Mouse (Mus musculus): ENCODE results near the gene Dhx34. TPM values are rescaled to one million over a fixed set of nuclear protein-coding genes. Genes with fewer than 3 reads are reported as not detected.
"Not testable (repeated sequence)": the region's sequence is repeated elsewhere in the genome, so short reads cannot be mapped to it uniquely, and the experiment has no call there.

Gene Dhx34
- polyA plus RNA-seq (2014; fragmentation: Nextera tagmentation; extraction: Ambion mirVana) = 7.8 and 9.9 TPM in 2 replicates

GRCm38 (mm10) chr7:16221582-16222272, at the start of gene Dhx34:
TSS of gene Dhx34 (minus strand) at chr7:16222037.
- Histone ChIP-seq H3K4me2 (replicated peaks) (peak within 1 kb of the TSS; percentile 78), H3K27ac (peak within 1 kb of the TSS; percentile 74), H3K36me3 (replicated peaks; ENCODE audit: control insufficient read depth, insufficient read depth) (peaks cover 21% of the 10 kb centered on the region), H3K9me3 (ENCODE audit: control insufficient read depth, low read length) (no peaks in the 10 kb centered on the region), H3K27me3 (ENCODE audit: control insufficient read depth, insufficient read depth, low read length) (no peaks in the 10 kb centered on the region), H3K9ac (peak within 1 kb of the TSS; percentile 68), H3K4me3 (replicated peaks; ENCODE audit: low read length) (peak within 1 kb of the TSS; percentile 55), H3K4me1 (replicated peaks; ENCODE audit: control insufficient read depth, insufficient read depth, low read length) (peaks cover 10% of the 10 kb centered on the region)
- ATAC-seq (ENCODE audit: low FRiP score) (peak; percentile 96), DNase-seq (ENCODE audit: low spot score) (peak; percentile 99)
- WGBS = 2% methylated on average over 34 of the region's 34 CpGs

DNA sequence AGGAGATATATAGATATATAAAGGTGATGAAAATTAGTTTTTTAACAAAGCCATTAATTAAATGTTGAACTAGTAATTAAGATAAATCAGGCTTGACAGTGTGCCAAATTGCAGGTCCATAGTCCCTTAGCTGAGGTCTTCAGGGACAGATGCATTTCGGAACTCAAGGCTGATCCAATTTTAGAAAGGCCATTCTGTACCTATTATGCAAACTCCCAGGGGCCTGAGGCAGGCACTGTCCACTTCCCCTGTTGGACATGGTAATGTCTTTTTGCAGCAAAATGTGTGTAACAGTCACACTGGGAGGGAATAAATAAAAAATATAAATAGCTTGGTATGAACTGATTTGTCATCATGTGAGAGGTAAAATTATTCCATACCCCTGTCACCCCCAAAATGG, 49.3 kb upstream of the Dhx34 start:
- H3K4me1 ChIP-seq (replicated peaks; ENCODE audit: control insufficient read depth, insufficient read depth, low read length) = peaks cover 25% of the 10 kb centered on the region
- WGBS = 27% methylated on average over 1 of the region's 1 CpGs
- peak overlapping the region; percentile 87 for H3K4me2 ChIP-seq (replicated peaks)
- no peak overlapping the region for H3K27ac ChIP-seq
- DNase-seq (ENCODE audit: low spot score) = no peak
- no peaks in the 10 kb centered on the region for H3K27me3 ChIP-seq (ENCODE audit: control insufficient read depth, insufficient read depth, low read length)
- no peaks in the 10 kb centered on the region for H3K9me3 ChIP-seq (ENCODE audit: control insufficient read depth, low read length)
- H3K4me3 ChIP-seq (replicated peaks; ENCODE audit: low read length) = peak overlapping the region; percentile 89; the same call in 1 of the 2 replicates
- peak overlapping the region; percentile 92; the same call in 1 of the 2 replicates for H3K9ac ChIP-seq
- H3K36me3 ChIP-seq (replicated peaks; ENCODE audit: control insufficient read depth, insufficient read depth) = peaks cover 12% of the 10 kb centered on the region
- no peak for ATAC-seq (ENCODE audit: low FRiP score)

DNA sequence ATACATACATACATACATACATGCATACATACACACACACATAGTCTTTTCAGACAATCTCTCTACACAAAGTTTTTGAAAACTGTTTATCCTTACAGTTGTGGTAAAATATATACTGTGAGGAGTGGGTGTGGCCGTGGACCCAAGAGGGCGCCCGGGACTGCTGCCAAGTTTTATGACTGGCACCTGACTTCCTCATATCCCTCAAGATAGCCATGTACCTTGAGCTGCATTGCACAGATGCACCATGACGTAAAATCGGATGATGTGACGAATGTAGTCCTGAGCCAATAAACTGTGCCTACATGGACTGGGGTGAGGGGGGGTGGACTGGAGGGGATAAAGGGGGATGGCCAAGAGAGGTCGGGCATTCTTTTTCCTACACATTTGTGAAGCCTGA, 44.8 kb upstream of the Dhx34 start:
- H3K9me3 ChIP-seq (ENCODE audit: control insufficient read depth, low read length); H3K4me3 ChIP-seq (replicated peaks; ENCODE audit: low read length); ATAC-seq (ENCODE audit: low FRiP score); H3K27me3 ChIP-seq (ENCODE audit: control insufficient read depth, insufficient read depth, low read length); H3K36me3 ChIP-seq (replicated peaks; ENCODE audit: control insufficient read depth, insufficient read depth); H3K4me2 ChIP-seq (replicated peaks); H3K9ac ChIP-seq; DNase-seq (ENCODE audit: low spot score); H3K27ac ChIP-seq: not testable (repeated sequence)
- peaks cover 12% of the 10 kb centered on the region for H3K4me1 ChIP-seq (replicated peaks; ENCODE audit: control insufficient read depth, insufficient read depth, low read length)
- 91% methylated on average over 7 of the region's 7 CpGs for WGBS

DNA sequence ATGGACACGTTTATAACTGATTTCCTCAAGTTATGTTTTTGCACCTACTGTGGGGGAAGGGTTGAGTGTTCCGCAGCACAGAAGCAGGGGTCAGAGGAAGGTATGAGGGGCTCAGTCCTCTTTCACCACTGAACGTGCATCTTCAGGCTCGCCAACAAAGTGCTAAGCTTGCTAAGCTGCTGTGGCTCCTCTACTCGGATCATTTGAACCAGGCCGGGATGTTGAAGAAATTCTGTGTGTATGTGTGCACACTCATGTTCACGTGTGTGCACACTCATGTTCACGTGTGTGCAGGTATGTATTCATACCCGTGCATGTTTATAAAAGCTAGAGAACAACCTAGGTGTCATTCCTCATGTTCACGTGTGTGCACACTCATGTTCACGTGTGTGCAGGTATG, 44.0 kb upstream of the Dhx34 start:
- WGBS = 89% methylated on average over 11 of the region's 11 CpGs

GRCm38 (mm10) chr7:16263843-16264242, 42.0 kb upstream of the Dhx34 start:
- no peak overlapping the region for H3K27ac ChIP-seq
- DNase-seq (ENCODE audit: low spot score) (no peak), ATAC-seq (ENCODE audit: low FRiP score) (no peak)
- no peak overlapping the region for H3K9ac ChIP-seq
- no peaks in the 10 kb centered on the region for H3K27me3 ChIP-seq (ENCODE audit: control insufficient read depth, insufficient read depth, low read length)
- no peaks in the 10 kb centered on the region for H3K36me3 ChIP-seq (replicated peaks; ENCODE audit: control insufficient read depth, insufficient read depth)
- H3K4me2 ChIP-seq (replicated peaks) = no peak overlapping the region
- WGBS = 79% methylated on average over 5 of the region's 5 CpGs
- H3K9me3 ChIP-seq (ENCODE audit: control insufficient read depth, low read length) = peaks cover 8% of the 10 kb centered on the region; the same call in 1 of the 2 replicates
- no peaks in the 10 kb centered on the region for H3K4me1 ChIP-seq (replicated peaks; ENCODE audit: control insufficient read depth, insufficient read depth, low read length)
- H3K4me3 ChIP-seq (replicated peaks; ENCODE audit: low read length) = no peak overlapping the region

More for the DNA sequence above, 44.0 kb upstream of the Dhx34 start:
- Histone ChIP-seq H3K27ac (no peak overlapping the region), H3K9ac (no peak overlapping the region), H3K4me3 (replicated peaks; ENCODE audit: low read length) (no peak overlapping the region), H3K27me3 (ENCODE audit: control insufficient read depth, insufficient read depth, low read length) (no peaks in the 10 kb centered on the region), H3K9me3 (ENCODE audit: control insufficient read depth, low read length) (peaks cover 8% of the 10 kb centered on the region; the same call in 1 of the 2 replicates), H3K36me3 (replicated peaks; ENCODE audit: control insufficient read depth, insufficient read depth) (no peaks in the 10 kb centered on the region), H3K4me2 (replicated peaks) (no peak overlapping the region), H3K4me1 (replicated peaks; ENCODE audit: control insufficient read depth, insufficient read depth, low read length) (0 out of 2 replicates have a peak, but pooled peaks cover 6% of the 10 kb centered on the region)
- DNase-seq (ENCODE audit: low spot score) (no peak), ATAC-seq (ENCODE audit: low FRiP score) (no peak)

GRCm38 (mm10) chr7:16263015-16263787, 41.4 kb upstream of the Dhx34 start:
- Histone ChIP-seq H3K9ac (no peak overlapping the region), H3K4me2 (replicated peaks) (no peak overlapping the region), H3K4me3 (replicated peaks; ENCODE audit: low read length) (no peak overlapping the region), H3K9me3 (ENCODE audit: control insufficient read depth, low read length) (peaks cover 8% of the 10 kb centered on the region; the same call in 1 of the 2 replicates), H3K36me3 (replicated peaks; ENCODE audit: control insufficient read depth, insufficient read depth) (no peaks in the 10 kb centered on the region), H3K27ac (no peak overlapping the region), H3K4me1 (replicated peaks; ENCODE audit: control insufficient read depth, insufficient read depth, low read length) (no peaks in the 10 kb centered on the region), H3K27me3 (ENCODE audit: control insufficient read depth, insufficient read depth, low read length) (no peaks in the 10 kb centered on the region)
- no peak for ATAC-seq (ENCODE audit: low FRiP score)
- DNase-seq (ENCODE audit: low spot score) = peak; percentile 77
- 28% methylated on average over 8 of the region's 8 CpGs for WGBS

- Histone ChIP-seq H3K27me3 (ENCODE audit: control insufficient read depth, insufficient read depth, low read length) (no peaks in the 10 kb centered on the region), H3K36me3 (replicated peaks; ENCODE audit: control insufficient read depth, insufficient read depth) (no peaks in the 10 kb centered on the region), H3K4me2 (replicated peaks) (no peak overlapping the region), H3K4me3 (replicated peaks; ENCODE audit: low read length) (no peak overlapping the region), H3K4me1 (replicated peaks; ENCODE audit: control insufficient read depth, insufficient read depth, low read length) (no peaks in the 10 kb centered on the region), H3K9me3 (ENCODE audit: control insufficient read depth, low read length) (peaks cover 8% of the 10 kb centered on the region; the same call in 1 of the 2 replicates), H3K27ac (no peak overlapping the region), H3K9ac (no peak overlapping the region)
- no peak for ATAC-seq (ENCODE audit: low FRiP score)
- 83% methylated on average over 1 of the region's 1 CpGs for WGBS
- DNase-seq (ENCODE audit: low spot score) = no peak
Observed at GRCm38 (mm10) chr7:16261097-16261496, 39.3 kb upstream of the Dhx34 start.

GRCm38 (mm10) chr7:16259110-16259590, 37.3 kb upstream of the Dhx34 start, which contains the start of gene C5ar1:
TSS of gene C5ar1 (minus strand) at chr7:16259540.
- H3K4me1 ChIP-seq (replicated peaks; ENCODE audit: control insufficient read depth, insufficient read depth, low read length) = no peaks in the 10 kb centered on the region
- DNase-seq (ENCODE audit: low spot score) = no peak
- no peaks in the 10 kb centered on the region for H3K9me3 ChIP-seq (ENCODE audit: control insufficient read depth, low read length)
- H3K27me3 ChIP-seq (ENCODE audit: control insufficient read depth, insufficient read depth, low read length) = no peaks in the 10 kb centered on the region
- WGBS = 83% methylated on average over 5 of the region's 5 CpGs
- no peak within 1 kb of the TSS for H3K27ac ChIP-seq
- H3K36me3 ChIP-seq (replicated peaks; ENCODE audit: control insufficient read depth, insufficient read depth) = no peaks in the 10 kb centered on the region
- H3K4me2 ChIP-seq (replicated peaks) = no peak within 1 kb of the TSS
- no peak within 1 kb of the TSS for H3K9ac ChIP-seq
- H3K4me3 ChIP-seq (replicated peaks; ENCODE audit: low read length) = no peak within 1 kb of the TSS
- ATAC-seq (ENCODE audit: low FRiP score) = no peak

GRCm38 (mm10) chr7:16257830-16258229, 36.0 kb upstream of the Dhx34 start:
- Histone ChIP-seq H3K9ac (no peak overlapping the region), H3K36me3 (replicated peaks; ENCODE audit: control insufficient read depth, insufficient read depth) (no peaks in the 10 kb centered on the region), H3K9me3 (ENCODE audit: control insufficient read depth, low read length) (no peaks in the 10 kb centered on the region), H3K4me1 (replicated peaks; ENCODE audit: control insufficient read depth, insufficient read depth, low read length) (no peaks in the 10 kb centered on the region), H3K27me3 (ENCODE audit: control insufficient read depth, insufficient read depth, low read length) (no peaks in the 10 kb centered on the region), H3K4me3 (replicated peaks; ENCODE audit: low read length) (no peak overlapping the region), H3K4me2 (replicated peaks) (no peak overlapping the region), H3K27ac (no peak overlapping the region)
- no peak for DNase-seq (ENCODE audit: low spot score)
- 91% methylated on average over 11 of the region's 11 CpGs for WGBS
- ATAC-seq (ENCODE audit: low FRiP score) = no peak

Measured in hindbrain, embryonic 14.5 days (tissue).